In genomic region chr10:75939481-75940234, GRCm38 (mm10) we compare ENCODE assay signal across 15 mouse cellular contexts. TPM values are rescaled to one million over a fixed set of nuclear protein-coding genes. Genes with fewer than 3 reads are reported as not detected.
DNase-seq lines count a peak whose midpoint lies in the region; ATAC-seq and TF ChIP-seq lines count a peak whose summit lies in the region.
"Had no signal": no experiment of that assay in that cellular context is flagged by ENCODE, and none has a peak within 500 bp of the region (broad histone marks: within the 10 kb centered on the region; RNA-seq: fewer than 3 reads in every experiment).

No protein-coding gene starts in this region.

- H3K4me1 ChIP-seq in forebrain, embryonic 10.5 days = peaks cover 49% of the 10 kb centered on the region
- H3K4me1 ChIP-seq in forebrain, embryonic 13.5 days = peaks cover 24% of the 10 kb centered on the region
- H3K4me1 ChIP-seq in liver, adult 2 months (ENCODE audit: control insufficient read depth, insufficient read depth, low read length) = peaks cover 16% of the 10 kb centered on the region

- no peaks in the 10 kb centered on the region for H3K36me3 ChIP-seq in forebrain, embryonic 10.5 days (replicated peaks)
- H3K36me3 ChIP-seq in forebrain, embryonic 13.5 days (ENCODE audit: poor library complexity, severe bottlenecking) = no peaks in the 10 kb centered on the region
- peaks cover 2% of the 10 kb centered on the region for H3K36me3 ChIP-seq in liver, adult 2 months (ENCODE audit: control insufficient read depth, insufficient read depth, low read length)
- H3K36me3 ChIP-seq: stomach, embryonic 15.5 days had no signal

- no peak for ATAC-seq in forebrain, embryonic 13.5 days
- ATAC-seq: forebrain, embryonic 16.5 days had no signal

- H3K4me3 ChIP-seq in forebrain, embryonic 10.5 days = no peak overlapping the region
- H3K4me3 ChIP-seq in forebrain, embryonic 13.5 days = no peak overlapping the region
- H3K4me3 ChIP-seq in liver, adult 2 months (ENCODE audit: insufficient read depth, low read depth, low read length) = no peak overlapping the region
- H3K4me3 ChIP-seq: megakaryocyte, embryonic 14.5 days; stomach, embryonic 15.5 days had no signal

- TF ChIP-seq POLR2A in liver, adult 2 months (IDR thresholded peaks at IDR 0.05; ENCODE audit: extremely low read depth, insufficient read depth, low read length) = 0 out of 2 replicates have a peak, but pooled peaks have one; percentile 11

- H3K27me3 ChIP-seq in forebrain, embryonic 10.5 days (ENCODE audit: poor library complexity, severe bottlenecking) = peaks cover 69% of the 10 kb centered on the region
- H3K27me3 ChIP-seq in forebrain, embryonic 13.5 days = peaks cover 33% of the 10 kb centered on the region
- no peaks in the 10 kb centered on the region for H3K27me3 ChIP-seq in liver, adult 2 months (ENCODE audit: control insufficient read depth, insufficient read depth, low read length)
- H3K27me3 ChIP-seq: stomach, embryonic 15.5 days had no signal

- DNase-seq in forebrain, embryonic 10.5 days (ENCODE audit: extremely low spot score, low spot score) = no peak
- DNase-seq in right cerebral cortex, adult 18-20 months = peak; percentile 64
- no peak for DNase-seq in right cerebral cortex, postnatal 25 days
- no peak for DNase-seq in liver, adult 2 months (ENCODE audit: extremely low read depth, low read depth, low spot score)
- peak; percentile 29 for DNase-seq in telencephalon, adult 2 months (ENCODE audit: low read depth, low spot score)
- no peak for DNase-seq in urinary bladder, postnatal 10 days (ENCODE audit: low spot score)
- no peak for DNase-seq in Muller cell, postnatal 12 days (ENCODE audit: inconsistent ontology term)
- DNase-seq: heart, postnatal 14 days had no signal

- 50% methylated on average over 9 of the region's 9 CpGs for WGBS in forebrain, embryonic 10.5 days
- 56% methylated on average over 9 of the region's 9 CpGs for WGBS in forebrain, embryonic 13.5 days
- 55% methylated on average over 9 of the region's 9 CpGs for WGBS in liver, adult 2 months

- H3K9me3 ChIP-seq in forebrain, embryonic 10.5 days = no peaks in the 10 kb centered on the region
- H3K9me3 ChIP-seq in forebrain, embryonic 13.5 days (replicated peaks) = no peaks in the 10 kb centered on the region
- H3K9me3 ChIP-seq: megakaryocyte, embryonic 14.5 days; stomach, embryonic 15.5 days had no signal

- no peak overlapping the region for H3K4me2 ChIP-seq in forebrain, embryonic 13.5 days
- H3K4me2 ChIP-seq: stomach, embryonic 15.5 days had no signal

- no peak overlapping the region for H3K9ac ChIP-seq in forebrain, embryonic 13.5 days
- no peak overlapping the region for H3K9ac ChIP-seq in liver, adult 2 months (ENCODE audit: low read depth, low read length)
- H3K9ac ChIP-seq: stomach, embryonic 15.5 days had no signal

- peaks cover 7% of the 10 kb centered on the region; the same call in 1 of the 2 replicates for H3K79me2 ChIP-seq in liver, adult 2 months (ENCODE audit: control insufficient read depth, insufficient read depth, low read length)

- 0 out of 2 replicates have a peak overlapping the region, but pooled peaks have one; percentile 1 for H3K27ac ChIP-seq in forebrain, embryonic 10.5 days
- no peak overlapping the region for H3K27ac ChIP-seq in forebrain, embryonic 13.5 days
- no peak overlapping the region for H3K27ac ChIP-seq in liver, adult 2 months (replicated peaks; ENCODE audit: insufficient read depth, low read depth, low read length)
- H3K27ac ChIP-seq: stomach, embryonic 15.5 days had no signal

- TF ChIP-seq CTCF in liver, adult 2 months (IDR thresholded peaks at IDR 0.05; ENCODE audit: low read depth, low read length) = no peak

RNA-seq across cellular contexts. Expression of gene Gm867, which starts 0.8 kb away (rescaled TPM):
- 0.26 TPM in 1 of 2 replicates, not detected in the other for polyA plus RNA-seq in forebrain, embryonic 10.5 days (2016; fragmentation: Nextera tagmentation; extraction: Ambion mirVana)
- 0.26 TPM in 1 of 2 replicates, not detected in the other for polyA plus RNA-seq in forebrain, embryonic 13.5 days (2015; fragmentation: Nextera tagmentation; extraction: Ambion mirVana)
- 0.09 TPM in 1 of 2 replicates, not detected in the other for total RNA-seq in liver, adult 2 months (2014; rRNA removed)
- 0.11 TPM in 1 of 2 replicates, not detected in the other for polyA plus RNA-seq in liver, adult 2 months (2012; rRNA removed)

RNA-seq across cellular contexts. Expression of gene Vpreb3, which starts 3.2 kb away (rescaled TPM):
- polyA plus RNA-seq in forebrain, embryonic 10.5 days (2016; fragmentation: Nextera tagmentation; extraction: Ambion mirVana) = 0.48 and 0.63 TPM in 2 replicates
- not detected in 2 replicates for polyA plus RNA-seq in forebrain, embryonic 13.5 days (2015; fragmentation: Nextera tagmentation; extraction: Ambion mirVana)
- 0.55 and 1.3 TPM in 2 replicates for total RNA-seq in liver, adult 2 months (2014; rRNA removed)
- polyA plus RNA-seq in liver, adult 2 months (2012; rRNA removed) = 0.73 and 2.0 TPM in 2 replicates
- total RNA-seq: left cerebral cortex, postnatal 36 days had no signal
- polyA plus RNA-seq: cortical plate, adult 2 months had no signal

RNA-seq across cellular contexts. Expression of gene Mmp11, which starts 3.4 kb away (rescaled TPM):
- polyA plus RNA-seq in forebrain, embryonic 10.5 days (2016; fragmentation: Nextera tagmentation; extraction: Ambion mirVana) = 22.5 and 24.6 TPM in 2 replicates
- 20.8 and 25.9 TPM in 2 replicates for polyA plus RNA-seq in forebrain, embryonic 13.5 days (2015; fragmentation: Nextera tagmentation; extraction: Ambion mirVana)
- 0.18 and 1.5 TPM in 2 replicates for total RNA-seq in liver, adult 2 months (2014; rRNA removed)
- polyA plus RNA-seq in liver, adult 2 months (2012; rRNA removed) = 1.4 and 1.6 TPM in 2 replicates

RNA-seq across cellular contexts. Expression of gene Chchd10, which starts 6.7 kb away (rescaled TPM):
- polyA plus RNA-seq in forebrain, embryonic 10.5 days (2016; fragmentation: Nextera tagmentation; extraction: Ambion mirVana) = 8.8 and 10.7 TPM in 2 replicates
- 10.3 and 13.3 TPM in 2 replicates for polyA plus RNA-seq in forebrain, embryonic 13.5 days (2015; fragmentation: Nextera tagmentation; extraction: Ambion mirVana)
- total RNA-seq in liver, adult 2 months (2014; rRNA removed) = 657 and 788 TPM in 2 replicates
- polyA plus RNA-seq in liver, adult 2 months (2012; rRNA removed) = 1,775 and 1,843 TPM in 2 replicates

RNA-seq across cellular contexts. Expression of gene Gm5134, which starts 14.7 kb away (rescaled TPM):
- 0.12 and 0.19 TPM in 2 replicates for polyA plus RNA-seq in forebrain, embryonic 10.5 days (2016; fragmentation: Nextera tagmentation; extraction: Ambion mirVana)
- 0.09 TPM in 1 of 2 replicates, not detected in the other for polyA plus RNA-seq in forebrain, embryonic 13.5 days (2015; fragmentation: Nextera tagmentation; extraction: Ambion mirVana)
- total RNA-seq in liver, adult 2 months (2014; rRNA removed) = 0.07 TPM in 1 of 2 replicates, not detected in the other
- polyA plus RNA-seq in liver, adult 2 months (2012; rRNA removed) = not detected in 2 replicates
- total RNA-seq: heart, postnatal 14 days; left cerebral cortex, postnatal 36 days had no signal
- polyA plus RNA-seq: forebrain, embryonic 16.5 days; kidney, embryonic 16.5 days; stomach, embryonic 15.5 days had no signal

Comparison
In these comparisons a context has a peak if more than half of its experiments do, and no peak if none do; other contexts are left out.
1. DNase-seq: peak in right cerebral cortex, adult 18-20 months (single experiment) and telencephalon, adult 2 months (single experiment); none in forebrain, embryonic 10.5 days (single experiment), right cerebral cortex, postnatal 25 days (single experiment), liver, adult 2 months (single experiment), urinary bladder, postnatal 10 days (single experiment) and Muller cell, postnatal 12 days (single experiment).